Mouse (Mus musculus) neural tube, embryonic 11.5 days (tissue): ENCODE results near the gene Mok. TPM values are rescaled to one million over a fixed set of nuclear protein-coding genes. Genes with fewer than 3 reads are reported as not detected.

Source experiments
- ATAC-seq: fragments of 200-750 bp; cut with Nextera tagmentation; 2 replicates; pipeline ENCODE4 v1.8.0; 2017; ENCODE audit warnings: moderate number of reproducible peaks, mild to moderate bottlenecking, moderate TSS enrichment, moderate library complexity; ENCODE audit not compliant: insufficient read depth, low FRiP score, low TSS enrichment
- DNase-seq: peaks from one replicate; pipeline ENCODE4 v3.0.0-alpha.2; 2015; ENCODE audit warnings: low spot score
- H3K27ac ChIP-seq: fragments of 300-500 bp; sonication (generic); 2 replicates; pipeline ENCODE4 v1.5.1; 2014; ENCODE audit warnings: low read depth, mild to moderate bottlenecking, low read length
- H3K27me3 ChIP-seq: fragments of 300-500 bp; sonication (generic); 2 replicates; pipeline ENCODE4 v1.6.1; 2014; ENCODE audit warnings: mild to moderate bottlenecking, low read length, mixed read lengths; ENCODE audit not compliant: control insufficient read depth, insufficient read depth
- H3K36me3 ChIP-seq: fragments of 300-500 bp; sonication (generic); 2 replicates; pipeline ENCODE4 v1.6.1; 2014; ENCODE audit warnings: mild to moderate bottlenecking, low read length, moderate library complexity, mixed read lengths; ENCODE audit not compliant: control insufficient read depth, insufficient read depth
- H3K4me1 ChIP-seq: fragments of 300-500 bp; sonication (generic); 2 replicates; pipeline ENCODE4 v1.6.1; 2014; ENCODE audit warnings: low read length, mixed read lengths; ENCODE audit not compliant: control insufficient read depth, insufficient read depth
- H3K4me2 ChIP-seq: fragments of 300-500 bp; sonication (generic); 2 replicates; pipeline ENCODE4 v1.6.1; 2014; ENCODE audit warnings: low read depth, mild to moderate bottlenecking, moderate library complexity
- H3K4me3 ChIP-seq: fragments of 300-500 bp; sonication (generic); 2 replicates; pipeline ENCODE4 v1.5.1; 2014; ENCODE audit warnings: low read depth, low read length
- H3K9ac ChIP-seq: fragments of 300-500 bp; sonication (generic); 2 replicates; pipeline ENCODE4 v1.6.1; 2014; ENCODE audit warnings: mild to moderate bottlenecking, low read length
- H3K9me3 ChIP-seq: fragments of 300-500 bp; sonication (generic); 2 replicates; pipeline ENCODE4 v1.6.1; 2016; ENCODE audit warnings: low read length; ENCODE audit not compliant: control insufficient read depth
- WGBS: fragments of 180-500 bp; shearing (Covaris S2); extraction: QIAGEN DNeasy Blood & Tissue Kit; methylation state at CpG from one replicate; pipeline ENCODE4 v1.1.7; 2014; 5-methylcytosine and 5-hydroxymethylcytosine counted together
- polyA plus RNA-seq: library from polyadenylated mRNA; unstranded; fragments of >200 nt; fragmentation: Nextera tagmentation; extraction: Ambion mirVana; gene quantifications from 2 replicates; pipeline ENCODE4 v1.2.1, GENCODE M21; 2014

Mok gene
- polyA plus RNA-seq, 1 experiment from 2014 or later = 11.3 TPM

DNA sequence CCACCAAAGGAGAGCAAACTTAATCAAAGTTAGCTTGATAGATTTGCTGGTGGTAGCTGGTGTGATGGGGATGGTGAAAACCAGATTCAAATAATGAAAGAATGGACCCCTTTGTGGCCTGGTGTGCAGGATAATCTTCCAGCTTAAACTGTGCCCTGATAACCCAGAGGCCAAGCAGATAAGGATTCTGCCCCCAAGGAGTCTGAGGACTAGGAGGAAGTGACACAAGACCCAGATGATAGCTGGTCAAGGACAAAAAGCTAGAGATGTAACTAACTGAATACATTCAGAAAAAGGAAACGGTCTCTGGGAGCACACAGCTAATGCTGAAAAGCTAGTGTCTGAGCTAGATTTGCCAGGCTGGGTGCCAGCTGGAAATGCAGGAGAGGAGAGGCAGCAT lies 11.2 kb upstream of the Mok start:
- H3K27ac ChIP-seq = no peak overlapping the region
- no peaks in the 10 kb centered on the region for H3K27me3 ChIP-seq
- no peak overlapping the region for H3K4me3 ChIP-seq
- no peaks in the 10 kb centered on the region for H3K36me3 ChIP-seq
- ATAC-seq (no peak), DNase-seq (no peak)
- H3K4me1 ChIP-seq = peaks cover 6% of the 10 kb centered on the region; the same call in 1 of the 2 replicates
- H3K9me3 ChIP-seq = no peaks in the 10 kb centered on the region
- no peak overlapping the region for H3K4me2 ChIP-seq
- 97% methylated on average over 1 of the region's 1 CpGs for WGBS
- no peak overlapping the region for H3K9ac ChIP-seq

DNA sequence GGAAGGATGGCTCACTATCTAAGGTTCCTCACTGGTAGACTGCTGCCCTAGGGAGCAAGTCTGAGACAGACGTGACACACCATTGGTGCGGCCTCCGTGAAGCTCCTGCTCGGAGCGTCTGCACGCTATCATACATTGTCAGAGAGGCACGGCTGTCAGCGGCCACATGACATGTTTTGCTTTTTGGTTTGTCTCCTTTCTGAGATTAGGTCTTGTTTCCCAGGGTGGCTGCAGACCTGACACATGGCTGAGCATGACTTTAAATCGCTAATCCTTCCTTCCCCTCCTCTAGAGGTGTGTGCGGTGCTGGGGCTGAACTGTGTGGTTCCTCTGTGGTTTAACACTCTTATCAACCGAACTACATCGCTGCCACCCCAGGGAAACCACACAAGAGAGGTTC lies 10.7 kb upstream of the Mok start:
- Histone ChIP-seq H3K9me3 (no peaks in the 10 kb centered on the region), H3K4me2 (no peak overlapping the region), H3K27ac (no peak overlapping the region), H3K4me3 (no peak overlapping the region), H3K36me3 (no peaks in the 10 kb centered on the region), H3K27me3 (no peaks in the 10 kb centered on the region), H3K4me1 (peaks cover 6% of the 10 kb centered on the region; the same call in 1 of the 2 replicates), H3K9ac (no peak overlapping the region)
- DNase-seq (no peak), ATAC-seq (no peak)
- 90% methylated on average over 12 of the region's 12 CpGs for WGBS

DNA sequence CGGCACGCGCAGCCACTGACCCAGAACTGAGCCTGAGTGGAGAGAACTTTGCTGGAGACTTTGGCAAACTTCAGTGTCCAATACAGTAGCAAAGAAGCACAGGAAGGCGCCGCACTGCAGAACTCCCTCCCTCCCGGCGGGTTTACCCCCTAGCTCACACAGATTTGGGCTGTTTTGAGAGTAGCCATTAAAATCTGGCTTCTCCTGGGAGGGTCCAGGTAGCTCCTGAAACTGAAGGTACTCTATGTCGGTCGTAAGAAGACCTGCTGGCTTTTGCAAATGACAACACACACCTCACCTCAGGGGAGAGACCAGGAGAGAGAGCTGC lies 10.2 kb upstream of the Mok start:
- Histone ChIP-seq H3K27me3 (0 out of 2 replicates have a peak, but pooled peaks cover 3% of the 10 kb centered on the region), H3K9me3 (no peaks in the 10 kb centered on the region), H3K9ac (peak overlapping the region; percentile 90), H3K36me3 (no peaks in the 10 kb centered on the region), H3K4me2 (peak overlapping the region; percentile 50), H3K4me3 (peak overlapping the region; percentile 87), H3K27ac (no peak overlapping the region), H3K4me1 (peaks cover 9% of the 10 kb centered on the region)
- no peak for ATAC-seq
- DNase-seq = no peak
- WGBS = 12% methylated on average over 9 of the region's 9 CpGs

DNA sequence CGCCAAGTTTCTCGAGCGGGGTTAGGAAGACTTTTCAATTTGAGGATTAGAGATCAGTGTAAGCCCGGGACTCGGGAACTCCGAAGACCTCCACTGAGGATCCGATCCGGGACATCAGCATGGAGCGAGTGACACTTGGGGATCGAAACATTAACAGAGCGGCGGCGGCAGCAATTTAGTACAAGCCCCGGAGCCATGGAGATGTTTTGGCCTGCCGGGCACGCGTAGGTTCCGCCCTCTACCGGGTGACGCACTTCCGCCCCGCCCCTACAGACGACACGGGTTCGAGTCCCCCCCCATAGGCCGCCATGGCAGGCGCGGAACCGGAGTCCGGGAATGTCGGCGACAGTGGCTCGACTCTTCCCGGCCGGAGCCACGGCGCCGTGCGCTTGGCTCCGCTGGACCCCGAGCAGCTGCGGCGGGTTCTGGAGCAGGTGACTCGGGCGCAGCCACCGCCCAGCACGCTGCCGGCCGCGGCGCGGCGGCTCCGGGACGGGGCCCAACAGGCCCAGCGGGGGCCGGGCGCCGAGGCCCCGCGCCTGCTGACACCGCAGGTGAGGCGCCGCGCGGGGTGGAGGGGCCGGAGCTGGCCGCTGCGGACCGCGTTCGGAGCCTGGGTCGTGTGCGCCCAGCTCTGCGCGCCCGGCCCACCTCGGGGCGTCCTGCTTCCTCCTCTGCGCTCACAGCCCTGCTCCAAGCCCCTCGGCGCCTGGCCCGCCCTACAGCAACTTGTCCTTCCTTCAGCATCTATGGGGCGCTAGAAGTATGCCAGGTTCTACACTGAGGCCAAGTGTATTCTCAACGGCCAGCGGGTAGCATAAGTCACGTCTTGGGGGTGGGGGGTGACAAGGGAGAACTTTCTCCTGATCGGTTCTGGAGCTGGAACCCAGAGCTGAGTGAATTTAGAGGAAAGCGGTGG lies 9.5 kb upstream of the Mok start, which contains the start of gene Zfp839:
Gene Zfp839 (plus strand): TSS at position 244 of the 919 bp plus-strand sequence.
- Histone ChIP-seq H3K4me1 (peaks cover 12% of the 10 kb centered on the region), H3K27me3 (0 out of 2 replicates have a peak, but pooled peaks cover 3% of the 10 kb centered on the region), H3K4me2 (peak within 1 kb of the TSS; percentile 50), H3K9me3 (no peaks in the 10 kb centered on the region), H3K27ac (0 out of 2 replicates have a peak within 1 kb of the TSS, but pooled peaks have one; percentile 23), H3K9ac (peak within 1 kb of the TSS; percentile 90), H3K4me3 (peak within 1 kb of the TSS; percentile 87), H3K36me3 (no peaks in the 10 kb centered on the region)
- DNase-seq = peak; percentile 83
- WGBS = under 1% methylated on average over 78 of the region's 89 CpGs
- peak; percentile 75 for ATAC-seq

DNA sequence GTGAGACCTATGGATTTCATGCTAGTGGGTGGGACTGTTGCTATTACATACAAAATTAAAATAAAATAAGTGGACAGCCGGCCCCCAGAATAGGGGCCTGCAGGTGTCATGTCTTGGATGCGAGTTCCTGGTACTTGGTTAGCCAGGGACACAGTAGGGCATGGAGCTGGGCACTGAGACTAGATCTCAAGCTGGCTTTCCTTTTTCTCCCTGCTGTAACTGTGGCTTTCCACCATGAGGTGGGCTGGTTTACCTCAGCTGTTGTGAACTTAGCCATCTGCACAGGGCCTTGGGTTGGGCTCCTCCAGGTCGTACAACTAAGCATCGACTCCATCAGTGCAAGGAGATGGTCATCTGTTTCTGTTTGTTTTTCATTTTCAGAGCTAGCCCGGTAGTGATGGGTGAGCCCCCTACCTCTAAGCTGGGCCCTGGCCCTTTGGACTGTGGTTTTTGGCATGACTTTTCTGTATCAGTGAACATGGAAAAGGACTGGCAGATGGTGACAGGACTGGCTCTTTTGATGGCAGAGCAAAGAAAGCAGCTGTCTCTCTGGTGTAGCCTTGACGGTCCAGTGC lies 5.5 kb upstream of the Mok start:
- Histone ChIP-seq H3K4me2 (peak overlapping the region; percentile 64), H3K4me1 (peaks cover 15% of the 10 kb centered on the region), H3K36me3 (no peaks in the 10 kb centered on the region), H3K9ac (no peak overlapping the region), H3K27ac (no peak overlapping the region), H3K27me3 (peaks cover 7% of the 10 kb centered on the region; the same call in 1 of the 2 replicates), H3K4me3 (peak overlapping the region; percentile 33), H3K9me3 (no peaks in the 10 kb centered on the region)
- ATAC-seq = no peak
- no peak for DNase-seq
- whole genome bisulfite sequencing = 66% methylated on average over 6 of the region's 6 CpGs

DNA sequence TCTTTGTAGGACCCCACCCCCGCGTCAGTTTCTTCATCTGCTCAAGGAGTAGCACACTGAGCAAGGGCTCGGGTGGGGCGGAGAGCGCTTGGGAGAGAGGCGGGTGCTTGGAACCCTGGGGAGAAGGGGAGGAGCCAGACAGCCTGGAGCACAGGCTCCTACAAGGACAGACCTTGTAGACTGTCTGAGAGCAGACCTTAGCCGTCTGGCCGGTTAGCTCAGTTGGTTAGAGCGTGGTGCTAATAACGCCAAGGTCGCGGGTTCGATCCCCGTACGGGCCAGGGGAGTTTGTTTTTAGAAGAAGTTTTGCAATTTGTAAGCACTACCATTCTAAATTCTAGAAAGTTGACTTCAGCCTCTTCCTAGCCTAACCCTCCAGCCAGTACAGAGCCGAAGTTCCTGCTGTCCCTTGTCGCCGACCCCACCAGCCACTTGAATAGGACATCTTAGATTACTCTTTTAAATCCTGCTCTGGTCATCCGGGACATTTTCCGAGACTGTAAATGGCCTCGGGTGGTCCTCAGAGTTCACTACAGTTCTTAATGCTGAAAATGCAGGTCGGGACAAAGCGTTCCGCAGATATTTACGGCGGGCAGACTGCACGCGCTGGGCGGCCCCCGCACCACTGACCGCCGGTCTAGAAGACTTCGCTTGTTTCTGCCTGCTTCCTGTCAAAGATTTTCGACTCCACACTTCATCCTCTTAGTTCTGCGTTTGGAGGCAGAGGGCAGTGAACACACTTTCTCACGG lies 4.6 kb upstream of the Mok start:
- no peak overlapping the region for H3K27ac ChIP-seq
- peak; percentile 67 for ATAC-seq
- WGBS = under 1% methylated on average over 36 of the region's 36 CpGs

DNA sequence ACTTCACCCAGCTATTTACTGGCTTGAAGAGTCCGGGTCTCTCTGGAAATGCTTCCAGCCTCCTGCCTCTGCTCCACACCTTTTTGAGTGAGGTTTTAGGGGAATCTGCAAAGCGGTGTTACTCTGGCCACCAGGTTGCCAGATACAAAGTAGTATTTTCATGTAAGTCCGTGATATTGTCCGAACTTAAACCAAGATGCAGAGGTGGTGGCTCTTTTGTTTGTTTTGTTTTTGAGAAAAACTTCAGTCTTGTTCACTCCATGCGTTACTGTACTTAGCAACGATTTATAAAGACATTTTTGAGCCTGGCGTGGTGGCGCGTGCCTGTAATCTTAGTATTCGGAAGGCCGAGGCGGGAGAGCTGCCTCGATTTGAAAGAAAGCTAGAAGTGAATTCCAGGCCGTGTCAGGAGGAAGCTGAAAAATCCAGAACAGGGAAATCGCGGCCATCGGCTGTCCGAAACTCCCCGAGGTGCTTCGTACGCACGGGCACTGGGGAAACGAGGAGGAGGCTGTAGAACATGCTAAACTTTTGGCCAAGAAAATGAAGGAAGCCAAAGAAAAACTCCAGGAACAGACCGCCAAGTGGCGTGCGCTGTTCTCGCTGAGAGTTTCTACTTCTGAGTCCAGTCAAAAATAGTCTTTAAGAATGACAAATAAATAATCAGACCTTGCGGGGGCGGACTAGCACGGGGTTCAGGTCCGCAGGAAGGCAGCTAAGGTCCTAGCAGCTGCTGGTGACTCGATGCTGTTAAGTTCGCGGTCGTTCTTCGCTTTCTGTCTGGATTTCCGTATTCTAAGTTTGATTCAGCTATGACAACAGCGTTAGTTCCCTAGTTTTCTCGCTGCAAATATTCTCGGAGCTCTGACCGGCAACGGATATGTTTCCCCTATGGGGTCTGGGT lies 3.7 kb upstream of the Mok start:
- DNase-seq (peak; percentile 35), ATAC-seq (no peak)
- H3K9me3 ChIP-seq = no peaks in the 10 kb centered on the region
- peak overlapping the region; percentile 41 for H3K9ac ChIP-seq
- peak overlapping the region; percentile 64 for H3K4me2 ChIP-seq
- peak overlapping the region; percentile 33 for H3K4me3 ChIP-seq
- H3K4me1 ChIP-seq = peaks cover 12% of the 10 kb centered on the region; the same call in 1 of the 2 replicates
- WGBS = 1% methylated on average over 42 of the region's 42 CpGs
- H3K27ac ChIP-seq = no peak overlapping the region
- H3K36me3 ChIP-seq = no peaks in the 10 kb centered on the region
- peaks cover 7% of the 10 kb centered on the region; the same call in 1 of the 2 replicates for H3K27me3 ChIP-seq

More for the DNA sequence above, 4.6 kb upstream of the Mok start:
- peaks cover 10% of the 10 kb centered on the region; the same call in 1 of the 2 replicates for H3K4me1 ChIP-seq
- no peaks in the 10 kb centered on the region for H3K9me3 ChIP-seq
- H3K4me3 ChIP-seq = peak overlapping the region; percentile 33
- peak overlapping the region; percentile 44 for H3K9ac ChIP-seq
- peak overlapping the region; percentile 64 for H3K4me2 ChIP-seq
- peak; percentile 92 for DNase-seq
- peaks cover 7% of the 10 kb centered on the region; the same call in 1 of the 2 replicates for H3K27me3 ChIP-seq
- H3K36me3 ChIP-seq = no peaks in the 10 kb centered on the region
